Mouse (Mus musculus) thymus, adult 2 months (tissue): ENCODE data around the gene Dnm3. TPM values are rescaled to one million over a fixed set of nuclear protein-coding genes. Genes with fewer than 3 reads are reported as not detected.
A peak's percentile ranks its signal among the peaks of the same experiment; 100 is the strongest.

Source experiments
- DNase-seq: peaks from one replicate; pipeline ENCODE4 v3.0.0; 2021
- H3K27ac ChIP-seq: fragments of 200-500 bp; 2 replicates; pipeline ENCODE4 v1.5.1; 2012; ENCODE audit warnings: low read length, control low read depth; ENCODE audit not compliant: control insufficient read depth, insufficient read depth
- H3K27me3 ChIP-seq: fragments of 200-500 bp; 2 replicates; pipeline ENCODE4 v1.6.1; 2012; ENCODE audit warnings: mild to moderate bottlenecking, low read length, moderate library complexity, mixed read lengths; ENCODE audit not compliant: control insufficient read depth, insufficient read depth
- H3K36me3 ChIP-seq: fragments of 200-500 bp; 2 replicates; pipeline ENCODE4 v1.6.1; 2012; ENCODE audit warnings: mild to moderate bottlenecking, low read length, moderate library complexity; ENCODE audit not compliant: control insufficient read depth, insufficient read depth
- H3K4me1 ChIP-seq: fragments of 200-500 bp; replicated peaks from 2 replicates; pipeline ENCODE4 v1.6.1; 2012; ENCODE audit warnings: low read length; ENCODE audit not compliant: control insufficient read depth, insufficient read depth
- H3K4me3 ChIP-seq: fragments of 200-500 bp; 2 replicates; pipeline ENCODE4 v1.5.1; 2012; ENCODE audit warnings: mild to moderate bottlenecking, low read length, control low read depth, moderate library complexity; ENCODE audit not compliant: control insufficient read depth, insufficient read depth
- CTCF ChIP-seq: fragments of 200-500 bp; IDR thresholded peaks from 2 replicates; pipeline ENCODE4 v1.5.1; 2012; ENCODE audit warnings: mild to moderate bottlenecking, control low read depth, low read length, moderate library complexity, borderline replicate concordance; ENCODE audit not compliant: control insufficient read depth, poor library complexity, insufficient read depth; ENCODE audit errors: extremely low read depth
- POLR2A ChIP-seq: fragments of 200-500 bp; IDR thresholded peaks from 2 replicates; pipeline ENCODE4 v1.6.1; 2012; ENCODE audit warnings: mild to moderate bottlenecking, low read length, control low read depth, moderate library complexity; ENCODE audit not compliant: control insufficient read depth, poor library complexity, insufficient read depth; ENCODE audit errors: extremely low read depth
- WGBS: fragments of 180-500 bp; shearing (Covaris S2); methylation state at CpG from one replicate; pipeline ENCODE4 v1.1.7; 2018; 5-methylcytosine and 5-hydroxymethylcytosine counted together
- polyA plus RNA-seq: library from polyadenylated mRNA; depleted of rRNA; stranded (reverse); fragments of >200 nt; gene quantifications from 2 replicates; pipeline ENCODE4 v1.2.3, GENCODE M21; 2012

The Dnm3 gene
- polyA plus RNA-seq, 1 experiment = 1.1 TPM

DNA sequence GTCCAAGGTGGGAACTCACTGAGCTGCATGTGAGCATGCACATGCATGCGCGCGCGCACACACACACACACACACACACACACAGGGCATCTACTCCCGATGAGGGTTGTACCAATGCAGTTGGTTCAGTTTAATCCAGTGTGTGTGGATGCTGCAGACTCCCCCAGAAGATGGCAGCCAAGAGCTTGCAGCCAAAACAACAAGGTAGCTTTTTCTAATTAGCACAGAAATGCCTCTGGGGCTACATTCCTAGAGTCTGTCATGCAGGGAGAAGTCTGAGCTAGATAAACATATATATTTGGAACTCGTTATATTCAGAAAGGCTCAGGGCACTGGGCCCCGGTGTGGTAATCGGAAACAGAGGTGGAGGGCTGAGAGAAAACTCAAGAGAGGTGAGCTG, 118.6 kb downstream of the Dnm3 start:
- TF ChIP-seq POLR2A = no peak
- no peak for TF ChIP-seq CTCF
- H3K4me1 ChIP-seq = no peaks in the 10 kb centered on the region
- DNase-seq = peak; percentile 3
- no peaks in the 10 kb centered on the region for H3K36me3 ChIP-seq
- no peak overlapping the region for H3K4me3 ChIP-seq
- H3K27me3 ChIP-seq = no peaks in the 10 kb centered on the region
- WGBS = 76% methylated on average over 8 of the region's 8 CpGs
- no peak overlapping the region for H3K27ac ChIP-seq

DNA sequence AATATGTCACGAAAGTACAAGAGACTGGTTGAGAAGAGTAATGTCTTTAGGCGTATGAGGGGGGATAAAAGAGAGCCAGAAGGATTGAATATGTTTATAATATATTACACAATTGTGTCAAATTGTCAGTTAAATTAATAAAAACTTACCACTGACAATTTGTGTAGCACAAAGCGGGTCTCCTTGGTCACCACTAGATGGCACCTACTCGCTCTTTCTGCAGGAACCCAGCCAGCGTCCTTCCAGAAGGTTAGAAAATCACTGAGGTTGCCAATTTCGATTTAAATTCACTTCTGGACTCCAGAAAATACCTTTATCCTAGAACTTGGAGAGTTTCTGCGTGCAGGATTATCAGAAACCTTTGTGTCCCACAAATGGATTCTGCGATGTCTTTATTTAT, 119.8 kb downstream of the Dnm3 start:
- WGBS = 37% methylated on average over 8 of the region's 8 CpGs
- no peak for DNase-seq
- no peaks in the 10 kb centered on the region for H3K4me1 ChIP-seq

GRCm38 (mm10) chr1:162356481-162356880, 121.4 kb downstream of the Dnm3 start:
- no peak for TF ChIP-seq CTCF
- no peak for TF ChIP-seq POLR2A
- Histone ChIP-seq H3K36me3 (no peaks in the 10 kb centered on the region), H3K4me3 (no peak overlapping the region), H3K27me3 (no peaks in the 10 kb centered on the region), H3K4me1 (no peaks in the 10 kb centered on the region), H3K27ac (no peak overlapping the region)
- WGBS = 60% methylated on average over 5 of the region's 5 CpGs
- no peak for DNase-seq

More for the DNA sequence above, 119.8 kb downstream of the Dnm3 start:
- no peak for TF ChIP-seq CTCF
- no peak for TF ChIP-seq POLR2A
- Histone ChIP-seq H3K36me3 (no peaks in the 10 kb centered on the region), H3K27me3 (no peaks in the 10 kb centered on the region), H3K4me3 (no peak overlapping the region), H3K27ac (no peak overlapping the region)

DNA sequence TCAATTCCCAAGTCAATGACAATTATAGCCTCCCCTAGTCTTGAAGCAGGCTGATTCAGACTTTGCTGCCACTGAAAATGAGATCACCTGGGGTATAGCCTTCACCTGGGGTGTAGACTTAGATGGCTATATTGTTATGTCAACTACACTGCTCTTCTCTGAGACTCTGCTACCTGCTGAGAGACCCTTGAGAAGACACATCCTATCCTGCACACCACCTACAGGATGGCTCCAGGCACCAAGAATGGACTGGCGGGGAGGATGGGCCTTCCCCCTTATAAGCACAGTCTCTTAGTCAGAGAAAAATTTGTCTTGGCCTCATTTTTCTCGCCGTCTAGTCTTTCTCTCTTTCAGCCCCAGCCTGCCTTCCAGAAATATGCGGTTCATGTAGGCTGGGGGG, 123.1 kb downstream of the Dnm3 start:
- WGBS = 91% methylated on average over 4 of the region's 4 CpGs
- H3K27ac ChIP-seq = no peak overlapping the region
- no peak for TF ChIP-seq POLR2A
- TF ChIP-seq CTCF = no peak
- DNase-seq = no peak
- H3K36me3 ChIP-seq = no peaks in the 10 kb centered on the region
- H3K4me3 ChIP-seq = no peak overlapping the region
- H3K4me1 ChIP-seq = no peaks in the 10 kb centered on the region
- H3K27me3 ChIP-seq = no peaks in the 10 kb centered on the region

GRCm38 (mm10) chr1:162353831-162354230, 124.0 kb downstream of the Dnm3 start:
- H3K36me3 ChIP-seq = no peaks in the 10 kb centered on the region
- no peak overlapping the region for H3K4me3 ChIP-seq
- no peak overlapping the region for H3K27ac ChIP-seq
- no peaks in the 10 kb centered on the region for H3K27me3 ChIP-seq
- no peak for DNase-seq
- 92% methylated on average over 4 of the region's 4 CpGs for WGBS
- no peaks in the 10 kb centered on the region for H3K4me1 ChIP-seq
- TF ChIP-seq POLR2A = no peak
- TF ChIP-seq CTCF = no peak

DNA sequence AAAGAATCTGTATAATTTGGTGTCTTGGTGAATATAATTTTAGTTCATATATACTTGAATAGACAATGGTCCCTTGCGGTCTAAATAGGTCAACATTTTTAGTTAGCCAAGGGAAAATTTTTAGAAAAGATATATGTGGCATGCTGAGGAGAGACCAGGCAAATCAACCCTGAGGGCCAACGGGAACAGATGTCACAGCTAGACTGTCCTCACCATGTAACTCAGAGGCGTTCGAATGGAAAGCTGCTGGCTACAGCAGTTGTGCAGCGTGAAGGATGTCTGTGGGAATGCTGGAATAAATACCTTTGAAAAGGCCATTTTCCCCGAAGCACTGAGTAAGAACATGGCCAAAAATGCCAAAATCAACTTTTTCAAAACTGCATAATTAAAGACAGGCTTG, 128.5 kb downstream of the Dnm3 start:
- no peak for TF ChIP-seq CTCF
- TF ChIP-seq POLR2A = no peak
- Histone ChIP-seq H3K36me3 (no peaks in the 10 kb centered on the region), H3K27me3 (no peaks in the 10 kb centered on the region), H3K27ac (no peak overlapping the region), H3K4me3 (no peak overlapping the region), H3K4me1 (no peaks in the 10 kb centered on the region)
- no peak for DNase-seq
- 93% methylated on average over 6 of the region's 6 CpGs for WGBS

GRCm38 (mm10) chr1:162346456-162347011, 131.3 kb downstream of the Dnm3 start:
- H3K4me3 ChIP-seq = no peak overlapping the region
- 96% methylated on average over 4 of the region's 4 CpGs for whole genome bisulfite sequencing
- H3K36me3 ChIP-seq = no peaks in the 10 kb centered on the region
- TF ChIP-seq CTCF (no peak), POLR2A (no peak)
- H3K27ac ChIP-seq = no peak overlapping the region
- no peaks in the 10 kb centered on the region for H3K27me3 ChIP-seq
- no peak for DNase-seq
- H3K4me1 ChIP-seq = no peaks in the 10 kb centered on the region
